ENCODE assay signal across 31 mouse cellular contexts in genomic region chrX:103806373-103806772, GRCm38 (mm10). TPM values are rescaled to one million over a fixed set of nuclear protein-coding genes. Genes with fewer than 3 reads are reported as not detected.
"Had no signal": no experiment of that assay in that cellular context is flagged by ENCODE, and none has a peak within 500 bp of the region (broad histone marks: within the 10 kb centered on the region; RNA-seq: fewer than 3 reads in every experiment).

No protein-coding gene starts in this region.

- H3K36me3 ChIP-seq: limb, embryonic 10.5 days; limb, embryonic 12.5 days; limb, embryonic 13.5 days; limb, embryonic 15.5 days; liver, embryonic 12.5 days; liver, embryonic 13.5 days; liver, embryonic 15.5 days; lung, embryonic 15.5 days; midbrain, embryonic 10.5 days; midbrain, embryonic 12.5 days; midbrain, embryonic 13.5 days; midbrain, embryonic 15.5 days; neural tube, embryonic 12.5 days had no signal

- H3K9me3 ChIP-seq: limb, embryonic 10.5 days; limb, embryonic 12.5 days; limb, embryonic 13.5 days; limb, embryonic 15.5 days; liver, embryonic 12.5 days; liver, embryonic 13.5 days; liver, embryonic 15.5 days; lung, embryonic 15.5 days; megakaryocyte, embryonic 14.5 days; midbrain, embryonic 10.5 days; midbrain, embryonic 12.5 days; midbrain, embryonic 13.5 days; midbrain, embryonic 15.5 days; neural tube, embryonic 12.5 days had no signal

- H3K4me2 ChIP-seq: limb, embryonic 12.5 days; limb, embryonic 13.5 days; limb, embryonic 15.5 days; liver, embryonic 11.5 days; liver, embryonic 12.5 days; liver, embryonic 13.5 days; liver, embryonic 15.5 days; lung, embryonic 14.5 days; lung, embryonic 15.5 days; midbrain, embryonic 11.5 days; midbrain, embryonic 12.5 days; midbrain, embryonic 13.5 days; midbrain, embryonic 15.5 days; neural tube, embryonic 12.5 days had no signal

- H3K4me1 ChIP-seq: limb, embryonic 10.5 days; limb, embryonic 12.5 days; limb, embryonic 13.5 days; limb, embryonic 15.5 days; liver, embryonic 12.5 days; liver, embryonic 13.5 days; liver, embryonic 15.5 days; lung, embryonic 15.5 days; megakaryocyte, embryonic 14.5 days; midbrain, embryonic 12.5 days; midbrain, embryonic 13.5 days; midbrain, embryonic 15.5 days; neural tube, embryonic 12.5 days had no signal

- H3K9ac ChIP-seq: limb, embryonic 12.5 days; limb, embryonic 13.5 days; limb, embryonic 15.5 days; liver, embryonic 12.5 days; liver, embryonic 13.5 days; liver, embryonic 14.5 days; liver, embryonic 15.5 days; liver, postnatal 0 days; lung, embryonic 14.5 days; lung, embryonic 15.5 days; midbrain, embryonic 12.5 days; midbrain, embryonic 13.5 days; midbrain, embryonic 15.5 days; neural tube, embryonic 12.5 days had no signal

- H3K4me3 ChIP-seq: limb, embryonic 10.5 days; limb, embryonic 12.5 days; limb, embryonic 13.5 days; limb, embryonic 15.5 days; liver, embryonic 12.5 days; liver, embryonic 13.5 days; liver, embryonic 15.5 days; lung, embryonic 15.5 days; megakaryocyte, embryonic 14.5 days; midbrain, embryonic 10.5 days; midbrain, embryonic 12.5 days; midbrain, embryonic 13.5 days; midbrain, embryonic 15.5 days; neural tube, embryonic 12.5 days had no signal

- H3K27ac ChIP-seq: limb, embryonic 10.5 days; limb, embryonic 12.5 days; limb, embryonic 13.5 days; limb, embryonic 15.5 days; liver, embryonic 12.5 days; liver, embryonic 13.5 days; liver, embryonic 14.5 days; liver, embryonic 15.5 days; lung, embryonic 15.5 days; macrophage; midbrain, embryonic 10.5 days; midbrain, embryonic 12.5 days; midbrain, embryonic 13.5 days; midbrain, embryonic 15.5 days; neural tube, embryonic 12.5 days had no signal

- DNase-seq: left cerebral cortex, postnatal 4 days; liver; liver, embryonic 13.5 days; liver, postnatal 0 days; lung, adult 18-20 months; lung, adult 2 months; lung, embryonic 14.5 days; lung, postnatal 10 days; lung, postnatal 14 days; lung, postnatal 36 days; lung, postnatal 4 days; midbrain, embryonic 14.5 days had no signal

- ATAC-seq: liver, embryonic 12.5 days; liver, postnatal 0 days; lung, postnatal 0 days; midbrain, embryonic 13.5 days; midbrain, embryonic 15.5 days; midbrain, embryonic 16.5 days had no signal

RNA-seq across cellular contexts. Expression of gene Slc16a2, which starts 15.4 kb away (rescaled TPM):
- polyA plus RNA-seq: macrophage had no signal
